Mouse (Mus musculus) neural tube, embryonic 12.5 days (tissue): ENCODE results near the gene Tlr2. TPM values are rescaled to one million over a fixed set of nuclear protein-coding genes. Genes with fewer than 3 reads are reported as not detected.
"Not testable (repeated sequence)": the region's sequence is repeated elsewhere in the genome, so short reads cannot be mapped to it uniquely, and the experiment has no call there.

Source experiments
- ATAC-seq: fragments of 200-750 bp; cut with Nextera tagmentation; 2 replicates; pipeline ENCODE4 v1.8.0; 2017; ENCODE audit warnings: low read depth, mild to moderate bottlenecking, moderate TSS enrichment, moderate library complexity; ENCODE audit not compliant: low FRiP score
- H3K27ac ChIP-seq: fragments of 300-500 bp; sonication (generic); 2 replicates; pipeline ENCODE4 v1.5.1; 2016
- H3K27me3 ChIP-seq: fragments of 300-500 bp; sonication (generic); replicated peaks from 2 replicates; pipeline ENCODE4 v1.6.1; 2016; ENCODE audit warnings: mild to moderate bottlenecking
- H3K36me3 ChIP-seq: fragments of 300-500 bp; sonication (generic); 2 replicates; pipeline ENCODE4 v1.6.1; 2016; ENCODE audit warnings: mild to moderate bottlenecking
- H3K4me1 ChIP-seq: fragments of 300-500 bp; sonication (generic); 2 replicates; pipeline ENCODE4 v1.6.1; 2016
- H3K4me2 ChIP-seq: fragments of 300-500 bp; sonication (generic); replicated peaks from 2 replicates; pipeline ENCODE4 v1.6.1; 2016; ENCODE audit warnings: mild to moderate bottlenecking
- H3K4me3 ChIP-seq: fragments of 300-500 bp; sonication (generic); 2 replicates; pipeline ENCODE4 v1.5.1; 2016
- H3K9ac ChIP-seq: fragments of 300-500 bp; sonication (generic); 2 replicates; pipeline ENCODE4 v1.6.1; 2016; ENCODE audit warnings: mild to moderate bottlenecking
- H3K9me3 ChIP-seq: fragments of 300-500 bp; sonication (generic); 2 replicates; pipeline ENCODE4 v1.6.1; 2016; ENCODE audit warnings: mild to moderate bottlenecking
- whole genome bisulfite sequencing: fragments of 180-500 bp; shearing (Covaris S2); methylation state at CpG from one replicate; pipeline ENCODE4 v1.1.7; 2016; 5-methylcytosine and 5-hydroxymethylcytosine counted together
- polyA plus RNA-seq: library from polyadenylated mRNA; unstranded; fragments of >200 nt; fragmentation: Nextera tagmentation; extraction: Ambion mirVana; gene quantifications from 2 replicates; pipeline ENCODE4 v1.2.1, GENCODE M21; 2016

Tlr2 gene
- polyA plus RNA-seq, result 1.5 and 1.7 TPM in 2 replicates

DNA sequence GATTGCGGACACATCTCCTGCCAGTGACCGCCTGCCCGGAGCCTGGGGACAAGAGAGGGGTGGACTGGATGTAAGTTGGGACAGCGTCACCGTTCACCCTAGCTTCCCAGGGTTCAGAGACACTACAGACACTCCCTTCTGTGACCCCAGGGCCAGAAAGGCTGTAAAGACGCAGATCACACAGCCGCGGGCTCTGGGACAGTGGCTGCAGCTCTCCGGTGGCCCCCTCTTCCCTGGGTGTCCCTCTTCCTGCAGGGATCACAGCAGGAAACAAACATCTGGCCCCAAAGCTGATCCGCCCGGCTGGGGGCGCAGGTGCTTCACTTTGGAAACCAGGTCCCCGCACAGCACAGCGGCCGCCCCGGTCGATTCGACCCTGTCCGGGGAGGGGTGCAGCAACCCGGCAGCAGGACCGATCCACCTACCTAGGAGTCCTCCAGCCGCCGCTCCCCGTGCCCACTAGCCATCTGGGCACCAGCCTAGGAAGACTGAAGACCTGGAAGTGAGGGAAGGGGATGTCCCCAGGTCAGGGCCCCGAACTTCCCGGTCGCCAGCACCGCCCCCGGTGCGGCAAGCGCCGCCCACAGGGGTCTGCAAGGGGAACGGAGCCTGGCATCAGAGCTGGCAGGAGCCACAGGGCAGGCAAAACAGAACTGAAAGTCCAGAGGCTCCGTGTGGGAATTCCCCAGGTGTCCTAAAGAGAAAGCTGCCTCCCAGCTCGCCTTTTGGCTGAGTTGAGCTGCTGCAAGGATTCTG lies at the start of gene Tlr2:
Gene Tlr2 (minus strand): TSS at position 673 of the 756 bp plus-strand sequence.
- Histone ChIP-seq H3K9ac (peak within 1 kb of the TSS; percentile 59), H3K36me3 (no peaks in the 10 kb centered on the region), H3K9me3 (no peaks in the 10 kb centered on the region), H3K4me2 (peak within 1 kb of the TSS; percentile 93), H3K4me1 (peaks cover 8% of the 10 kb centered on the region), H3K4me3 (peak within 1 kb of the TSS; percentile 54), H3K27ac (no peak within 1 kb of the TSS), H3K27me3 (0 out of 2 replicates have a peak, but pooled peaks cover 3% of the 10 kb centered on the region)
- ATAC-seq, result peak; percentile 82
- 1% methylated on average over 35 of the region's 35 CpGs for WGBS

DNA sequence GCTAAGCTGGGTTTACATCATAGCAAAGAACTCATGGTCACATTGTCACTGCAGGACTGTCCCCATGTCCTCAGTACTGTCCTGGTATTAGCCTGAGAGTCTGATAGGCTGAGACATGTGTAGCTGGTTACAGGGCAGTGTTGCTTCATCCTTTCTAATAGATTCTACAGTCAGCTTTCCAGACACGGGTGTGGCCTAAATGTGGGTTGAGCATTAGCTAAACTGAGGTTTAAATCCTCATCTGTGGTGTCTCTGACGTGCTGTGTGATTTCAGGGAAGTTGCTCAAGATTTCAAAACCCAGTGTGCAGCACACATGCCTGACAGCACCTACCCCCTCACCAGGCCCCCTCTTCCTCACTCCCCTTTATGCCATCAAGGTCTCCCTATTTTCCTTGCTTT lies 43.6 kb upstream of the Tlr2 start:
- WGBS, result 87% methylated on average over 2 of the region's 2 CpGs
- no peak overlapping the region for H3K27ac ChIP-seq
- no peak overlapping the region for H3K4me2 ChIP-seq
- no peaks in the 10 kb centered on the region for H3K4me1 ChIP-seq
- H3K27me3 ChIP-seq, result no peaks in the 10 kb centered on the region
- no peaks in the 10 kb centered on the region for H3K9me3 ChIP-seq
- H3K4me3 ChIP-seq, result no peak overlapping the region
- no peaks in the 10 kb centered on the region for H3K36me3 ChIP-seq
- no peak for ATAC-seq
- no peak overlapping the region for H3K9ac ChIP-seq

DNA sequence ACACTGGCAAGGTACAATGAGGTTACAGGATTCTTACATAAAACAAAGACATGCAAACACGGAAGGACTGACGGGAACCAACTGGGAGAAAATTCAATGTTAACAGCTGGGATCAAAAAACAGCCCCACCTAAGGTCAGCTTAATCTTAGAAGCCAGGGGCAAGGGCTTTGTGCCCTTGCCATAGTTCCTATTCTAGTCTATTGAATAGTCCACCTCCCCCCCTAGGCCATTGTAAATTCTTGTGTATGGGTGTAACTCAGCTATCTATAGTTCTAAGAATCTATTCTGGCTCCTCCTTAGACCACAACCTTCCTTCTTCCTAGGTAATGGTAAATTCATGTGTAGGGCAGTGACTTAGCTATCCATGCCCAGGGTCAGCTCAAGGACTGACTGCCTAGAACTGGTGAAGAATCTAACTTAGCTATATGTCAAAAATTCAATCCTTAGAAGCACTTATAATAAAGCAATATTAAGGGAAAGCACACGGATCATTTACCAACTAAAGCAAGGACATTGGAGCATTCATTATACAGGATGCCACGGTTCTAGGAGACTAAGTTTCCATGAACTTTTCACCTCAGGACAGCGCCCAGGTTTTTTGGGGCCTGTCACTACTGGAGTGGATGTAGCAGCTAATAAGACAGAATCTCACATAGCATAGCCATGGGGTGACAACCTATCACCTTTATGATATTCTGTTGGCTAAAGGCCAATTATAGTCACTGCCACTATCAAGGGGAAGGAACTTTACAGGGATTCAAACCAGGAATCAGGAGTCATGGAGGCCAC lies 37.9 kb upstream of the Tlr2 start:
- H3K9me3 ChIP-seq, H3K4me3 ChIP-seq, H3K4me1 ChIP-seq, H3K27me3 ChIP-seq, H3K4me2 ChIP-seq, ATAC-seq, H3K9ac ChIP-seq, H3K27ac ChIP-seq, H3K36me3 ChIP-seq: not testable (repeated sequence)
- 84% methylated on average over 5 of the region's 5 CpGs for WGBS

DNA sequence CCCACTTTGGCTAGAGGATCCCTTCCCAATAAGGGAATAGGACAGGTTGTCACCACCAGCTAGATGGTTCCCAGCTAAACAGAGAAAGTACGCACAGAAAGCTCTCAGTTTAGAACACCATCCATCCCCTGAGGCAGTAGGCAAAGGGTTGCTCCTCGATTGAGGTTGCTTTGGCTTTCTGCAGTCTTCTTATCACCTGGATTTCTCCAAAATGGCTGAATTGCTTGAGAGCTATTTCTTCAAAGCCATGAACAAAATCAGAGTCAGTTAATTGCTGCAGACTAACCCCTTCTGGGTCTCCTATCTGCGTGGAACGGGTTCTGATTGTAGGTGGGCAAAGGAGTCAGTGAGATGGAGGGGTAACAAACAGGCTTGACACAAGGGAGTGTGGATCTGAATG lies 37.2 kb upstream of the Tlr2 start:
- WGBS, result 94% methylated on average over 4 of the region's 4 CpGs
- no peak overlapping the region for H3K4me3 ChIP-seq
- ATAC-seq, result no peak
- no peak overlapping the region for H3K4me2 ChIP-seq
- no peaks in the 10 kb centered on the region for H3K27me3 ChIP-seq
- no peaks in the 10 kb centered on the region for H3K9me3 ChIP-seq
- no peaks in the 10 kb centered on the region for H3K4me1 ChIP-seq
- no peak overlapping the region for H3K27ac ChIP-seq
- no peak overlapping the region for H3K9ac ChIP-seq
- H3K36me3 ChIP-seq, result no peaks in the 10 kb centered on the region

DNA sequence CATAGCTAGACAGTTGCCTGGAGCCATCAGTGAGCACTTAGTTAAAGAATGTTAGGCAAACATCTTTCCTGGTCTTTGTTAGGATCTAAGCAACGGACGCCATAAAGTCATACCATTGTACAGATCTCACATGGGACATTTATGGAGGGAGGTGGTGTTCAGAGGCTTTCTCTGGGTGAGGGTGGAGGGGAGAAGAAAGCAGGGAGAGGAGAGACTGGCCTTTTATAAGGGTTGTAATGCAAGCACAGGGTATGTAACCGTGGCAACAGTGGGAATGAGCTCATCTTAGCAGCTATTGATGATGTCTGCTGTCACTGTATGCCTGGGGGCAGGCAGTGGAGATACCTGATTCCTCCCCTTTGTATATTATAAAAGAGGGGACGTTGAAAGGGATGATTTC lies 34.7 kb upstream of the Tlr2 start:
- Histone ChIP-seq H3K27ac (no peak overlapping the region), H3K27me3 (no peaks in the 10 kb centered on the region), H3K9ac (no peak overlapping the region), H3K4me2 (no peak overlapping the region), H3K4me1 (no peaks in the 10 kb centered on the region), H3K4me3 (no peak overlapping the region), H3K9me3 (no peaks in the 10 kb centered on the region), H3K36me3 (no peaks in the 10 kb centered on the region)
- WGBS, result 46% methylated on average over 4 of the region's 4 CpGs
- no peak for ATAC-seq

- H3K27me3 ChIP-seq, ATAC-seq, H3K9ac ChIP-seq, H3K4me3 ChIP-seq, H3K9me3 ChIP-seq, H3K4me2 ChIP-seq, H3K4me1 ChIP-seq, H3K27ac ChIP-seq, H3K36me3 ChIP-seq: not testable (repeated sequence)
- 91% methylated on average over 2 of the region's 2 CpGs for WGBS
Observed at GRCm38 (mm10) chr3:83875078-83875477, 33.5 kb upstream of the Tlr2 start.

DNA sequence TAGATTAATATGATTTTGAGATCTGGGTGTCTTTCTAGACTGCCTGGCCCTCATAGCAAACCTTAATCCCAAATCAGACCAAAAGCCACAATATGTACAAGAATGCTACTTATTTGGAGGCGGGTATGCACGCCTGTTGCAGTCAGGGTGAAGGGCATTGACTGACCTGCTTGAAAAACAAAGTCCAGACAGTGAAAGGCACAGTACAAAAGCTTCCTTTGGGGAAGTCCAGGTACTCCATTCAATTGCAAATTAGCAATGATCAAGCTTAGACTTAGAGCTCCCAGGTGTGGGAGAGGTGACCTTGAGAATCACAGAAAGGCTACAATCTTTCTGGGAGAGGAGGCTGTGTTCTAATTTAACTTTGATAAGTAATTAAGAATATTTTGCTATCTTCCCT lies 31.3 kb upstream of the Tlr2 start:
- H3K4me3 ChIP-seq, H3K9me3 ChIP-seq, ATAC-seq, H3K9ac ChIP-seq, H3K4me1 ChIP-seq, H3K36me3 ChIP-seq, H3K27ac ChIP-seq, H3K27me3 ChIP-seq, H3K4me2 ChIP-seq: not testable (repeated sequence)
- 87% methylated on average over 2 of the region's 2 CpGs for WGBS

- WGBS, result 92% methylated on average over 4 of the region's 4 CpGs
- not testable (repeated sequence) for H3K36me3 ChIP-seq, H3K27me3 ChIP-seq, ATAC-seq, H3K4me3 ChIP-seq, H3K9ac ChIP-seq, H3K4me1 ChIP-seq, H3K9me3 ChIP-seq, H3K4me2 ChIP-seq, H3K27ac ChIP-seq
Observed at GRCm38 (mm10) chr3:83871962-83872361, 30.4 kb upstream of the Tlr2 start.

DNA sequence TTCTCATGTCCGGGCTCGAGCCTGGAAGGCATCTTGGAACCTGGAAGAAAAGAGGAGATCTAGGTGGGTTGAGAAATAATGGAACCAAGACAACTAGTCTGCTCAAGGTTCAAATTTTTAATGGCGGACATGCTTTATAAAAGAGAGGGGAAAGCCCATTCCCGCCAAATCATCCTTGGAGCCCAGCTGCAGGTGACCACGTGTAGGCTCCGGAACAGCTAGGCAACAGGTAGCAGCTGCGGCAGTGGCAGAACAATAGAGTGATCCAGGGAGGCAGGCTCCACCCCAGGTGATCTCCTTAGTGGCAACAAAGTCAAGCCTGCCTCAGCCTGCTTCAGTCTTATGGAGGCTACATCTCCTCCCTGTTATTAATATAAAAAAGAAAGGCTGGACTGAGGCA lies 30.0 kb upstream of the Tlr2 start:
- H3K4me3 ChIP-seq, H3K27me3 ChIP-seq, H3K4me1 ChIP-seq, H3K27ac ChIP-seq, H3K36me3 ChIP-seq, H3K4me2 ChIP-seq, H3K9me3 ChIP-seq, H3K9ac ChIP-seq, ATAC-seq: not testable (repeated sequence)
- 92% methylated on average over 7 of the region's 7 CpGs for WGBS

GRCm38 (mm10) chr3:83869776-83870175 lies 28.2 kb upstream of the Tlr2 start:
- Histone ChIP-seq H3K9ac (no peak overlapping the region), H3K4me3 (no peak overlapping the region), H3K4me1 (no peaks in the 10 kb centered on the region), H3K27me3 (no peaks in the 10 kb centered on the region), H3K9me3 (no peaks in the 10 kb centered on the region), H3K27ac (no peak overlapping the region), H3K4me2 (no peak overlapping the region), H3K36me3 (no peaks in the 10 kb centered on the region)
- 95% methylated on average over 2 of the region's 2 CpGs for WGBS
- ATAC-seq, result no peak

- not testable (repeated sequence) for H3K36me3 ChIP-seq, H3K27me3 ChIP-seq, ATAC-seq, H3K9me3 ChIP-seq, H3K9ac ChIP-seq, H3K4me3 ChIP-seq, H3K4me1 ChIP-seq, H3K27ac ChIP-seq, H3K4me2 ChIP-seq
Observed at GRCm38 (mm10) chr3:83867026-83867425, 25.5 kb upstream of the Tlr2 start.

DNA sequence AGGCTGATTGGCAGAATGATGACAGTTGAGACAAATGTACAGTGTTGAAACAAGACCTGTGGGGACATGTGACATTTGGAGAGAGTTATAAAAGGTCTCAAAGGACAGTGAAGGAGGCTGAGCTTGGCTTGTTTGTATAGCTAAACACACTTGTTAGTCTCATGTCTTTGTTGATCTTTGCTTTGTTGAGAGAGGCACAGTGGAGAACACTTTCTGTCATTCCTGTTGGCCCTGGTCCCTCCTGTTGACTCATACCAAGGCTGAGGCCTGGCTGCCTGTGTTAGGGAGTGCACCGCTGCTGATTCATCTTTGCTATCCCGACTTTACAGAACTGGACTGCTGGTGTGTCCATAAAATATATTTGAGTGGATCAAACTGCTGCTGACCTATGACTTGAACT lies 23.6 kb upstream of the Tlr2 start:
- ATAC-seq, result no peak
- H3K27ac ChIP-seq, result no peak overlapping the region
- H3K4me1 ChIP-seq, result no peaks in the 10 kb centered on the region
- H3K36me3 ChIP-seq, result no peaks in the 10 kb centered on the region
- no peak overlapping the region for H3K4me3 ChIP-seq
- no peaks in the 10 kb centered on the region for H3K9me3 ChIP-seq
- WGBS, result 92% methylated on average over 2 of the region's 2 CpGs
- H3K4me2 ChIP-seq, result no peak overlapping the region
- no peak overlapping the region for H3K9ac ChIP-seq
- no peaks in the 10 kb centered on the region for H3K27me3 ChIP-seq
